Mouse (Mus musculus): Measurements from ENCODE around the gene Tcf25. TPM values are rescaled to one million over a fixed set of nuclear protein-coding genes. Genes with fewer than 3 reads are reported as not detected.
"Not testable (repeated sequence)": the region's sequence is repeated elsewhere in the genome, so short reads cannot be mapped to it uniquely, and the experiment has no call there.

Gene Tcf25
- total RNA-seq, 4 experiments from 2014 or later: 466 to 571 (median 498) TPM

GRCm38 (mm10) chr8:123428939-123429721 is 55.6 kb downstream of the Tcf25 start:
- DNase-seq (ENCODE audit: low spot score in 2 of 2): no peak

GRCm38 (mm10) chr8:123429722-123430013 is 56.1 kb downstream of the Tcf25 start:
- DNase-seq (ENCODE audit: low spot score in 2 of 2): not testable (repeated sequence)

GRCm38 (mm10) chr8:123430936-123431335 is 57.4 kb downstream of the Tcf25 start:
- DNase-seq (ENCODE audit: low spot score in 2 of 2): not testable (repeated sequence)

- DNase-seq (ENCODE audit: low spot score in 2 of 2): no peak
Measured at GRCm38 (mm10) chr8:123431616-123432365, 58.2 kb downstream of the Tcf25 start.

- no peak for DNase-seq (ENCODE audit: low spot score in 2 of 2)
Measured at GRCm38 (mm10) chr8:123432381-123432780, 58.8 kb downstream of the Tcf25 start.

- not testable (repeated sequence) for DNase-seq (ENCODE audit: low spot score in 2 of 2)
Measured at GRCm38 (mm10) chr8:123433241-123433974, 59.9 kb downstream of the Tcf25 start.

- no peak for DNase-seq (ENCODE audit: low spot score in 2 of 2)
Measured at GRCm38 (mm10) chr8:123441788-123442187, 68.2 kb downstream of the Tcf25 start.

- no peak for DNase-seq (ENCODE audit: low spot score in 2 of 2)
Measured at GRCm38 (mm10) chr8:123442351-123442750, 68.8 kb downstream of the Tcf25 start.

- DNase-seq (ENCODE audit: low spot score in 2 of 2): peak; percentile 87 to 92
Measured at GRCm38 (mm10) chr8:123442871-123443575, 69.5 kb downstream of the Tcf25 start.

- DNase-seq (ENCODE audit: low spot score in 2 of 2): no peak
Measured at GRCm38 (mm10) chr8:123443576-123443921, 70.0 kb downstream of the Tcf25 start.

- no peak for DNase-seq (ENCODE audit: low spot score in 2 of 2)
Measured at GRCm38 (mm10) chr8:123444131-123444530, 70.6 kb downstream of the Tcf25 start.

- DNase-seq (ENCODE audit: low spot score in 2 of 2): no peak
Measured at GRCm38 (mm10) chr8:123445981-123446380, 72.4 kb downstream of the Tcf25 start.

GRCm38 (mm10) chr8:123446799-123447198 is 73.2 kb downstream of the Tcf25 start:
- no peak for DNase-seq (ENCODE audit: low spot score in 2 of 2)

- DNase-seq (ENCODE audit: low spot score in 2 of 2): no peak
Measured at GRCm38 (mm10) chr8:123450783-123451182, 77.2 kb downstream of the Tcf25 start.

GRCm38 (mm10) chr8:123451747-123452146 is 78.2 kb downstream of the Tcf25 start:
- not testable (repeated sequence) for DNase-seq (ENCODE audit: low spot score in 2 of 2)

GRCm38 (mm10) chr8:123452149-123452548 is 78.6 kb downstream of the Tcf25 start:
- DNase-seq (ENCODE audit: low spot score in 2 of 2): no peak

- DNase-seq (ENCODE audit: low spot score in 2 of 2): no peak
Measured at GRCm38 (mm10) chr8:123453291-123453690, 79.7 kb downstream of the Tcf25 start.
